Mouse (Mus musculus): ENCODE measurements around the gene Jmy. TPM values are rescaled to one million over a fixed set of nuclear protein-coding genes. Genes with fewer than 3 reads are reported as not detected.

Jmy gene
- polyA plus RNA-seq, 1 experiment = 2.3 TPM

GRCm38 (mm10) chr13:93383620-93384019 is 116.0 kb downstream of the Jmy start:
- TF ChIP-seq GATA1 (IDR thresholded peaks at IDR 0.05; ENCODE audit: borderline replicate concordance, low read length) (no peak), FLI1 (IDR thresholded peaks at IDR 0.05; ENCODE audit: low read length) (no peak)
- Histone ChIP-seq H3K27me3 (replicated peaks) (no peaks in the 10 kb centered on the region), H3K4me1 (peaks cover 81% of the 10 kb centered on the region), H3K4me3 (replicated peaks) (no peak overlapping the region), H3K36me3 (replicated peaks; ENCODE audit: low read length) (no peaks in the 10 kb centered on the region), H3K9me3 (no peaks in the 10 kb centered on the region)

GRCm38 (mm10) chr13:93383092-93383491 is 116.5 kb downstream of the Jmy start:
- Histone ChIP-seq H3K9me3 (no peaks in the 10 kb centered on the region), H3K4me3 (replicated peaks) (no peak overlapping the region), H3K36me3 (replicated peaks; ENCODE audit: low read length) (no peaks in the 10 kb centered on the region), H3K27me3 (replicated peaks) (no peaks in the 10 kb centered on the region), H3K4me1 (peaks cover 76% of the 10 kb centered on the region)
- TF ChIP-seq GATA1 (IDR thresholded peaks at IDR 0.05; ENCODE audit: borderline replicate concordance, low read length) (no peak), FLI1 (IDR thresholded peaks at IDR 0.05; ENCODE audit: low read length) (no peak)

GRCm38 (mm10) chr13:93381301-93381700 is 118.3 kb downstream of the Jmy start:
- no peaks in the 10 kb centered on the region for H3K36me3 ChIP-seq (replicated peaks; ENCODE audit: low read length)
- H3K27me3 ChIP-seq (replicated peaks) = no peaks in the 10 kb centered on the region
- H3K4me3 ChIP-seq (replicated peaks) = peak overlapping the region; percentile 28
- H3K4me1 ChIP-seq = peaks cover 67% of the 10 kb centered on the region
- no peaks in the 10 kb centered on the region for H3K9me3 ChIP-seq
- TF ChIP-seq GATA1 (IDR thresholded peaks at IDR 0.05; ENCODE audit: borderline replicate concordance, low read length) = no peak
- TF ChIP-seq FLI1 (IDR thresholded peaks at IDR 0.05; ENCODE audit: low read length) = no peak

GRCm38 (mm10) chr13:93380399-93381063 is 119.1 kb downstream of the Jmy start:
- H3K36me3 ChIP-seq (replicated peaks; ENCODE audit: low read length) = no peaks in the 10 kb centered on the region
- peaks cover 64% of the 10 kb centered on the region for H3K4me1 ChIP-seq
- H3K4me3 ChIP-seq (replicated peaks) = peak overlapping the region; percentile 59
- TF ChIP-seq GATA1 (IDR thresholded peaks at IDR 0.05; ENCODE audit: borderline replicate concordance, low read length) (no peak), FLI1 (IDR thresholded peaks at IDR 0.05; ENCODE audit: low read length) (no peak)
- H3K27me3 ChIP-seq (replicated peaks) = no peaks in the 10 kb centered on the region
- H3K9me3 ChIP-seq = no peaks in the 10 kb centered on the region

Other genes with a start within 250 kb of the Jmy start
- 1.1 and 2.0 TPM in 2 replicates for gene Homer1, start 200.2 kb downstream of the Jmy start, polyA plus RNA-seq (2012; ENCODE audit: insufficient read depth, low replicate concordance)
- not detected in 2 replicates for gene Bhmt, start 138.2 kb upstream of the Jmy start, polyA plus RNA-seq (2012; ENCODE audit: insufficient read depth, low replicate concordance)
- gene Bhmt2, start 174.5 kb upstream of the Jmy start, polyA plus RNA-seq (2012; ENCODE audit: insufficient read depth, low replicate concordance) = not detected in 2 replicates
- gene Dmgdh, start 174.6 kb upstream of the Jmy start, polyA plus RNA-seq (2012; ENCODE audit: insufficient read depth, low replicate concordance) = not detected in 2 replicates

All from megakaryocyte, embryonic 14.5 days (primary cell).